Mouse (Mus musculus) ZHBTc4 (cell line): ENCODE results near the gene Adgrf1.
A peak's percentile ranks its signal among the peaks of the same experiment; 100 is the strongest.

Experiments used
- DNase-seq: peaks from one replicate; pipeline ENCODE4 v3.0.0-alpha.2; 2011; ENCODE audit warnings: low read depth, low spot score

Adgrf1 gene

GRCm38 (mm10) chr17:43270161-43270560, at the start of gene Adgrf1:
TSS of gene Adgrf1 (plus strand) at chr17:43270329.
- DNase-seq = no peak

GRCm38 (mm10) chr17:43226101-43226500, 44.0 kb upstream of the Adgrf1 start:
- no peak for DNase-seq

GRCm38 (mm10) chr17:43229621-43230513, 40.3 kb upstream of the Adgrf1 start:
- peak; percentile 82 for DNase-seq

- DNase-seq = no peak
Observed at GRCm38 (mm10) chr17:43230821-43231220, 39.3 kb upstream of the Adgrf1 start.

GRCm38 (mm10) chr17:43232769-43233168, 37.4 kb upstream of the Adgrf1 start:
- no peak for DNase-seq

- no peak for DNase-seq
Observed at GRCm38 (mm10) chr17:43236656-43237250, 33.4 kb upstream of the Adgrf1 start.

- DNase-seq = peak; percentile 39
Observed at GRCm38 (mm10) chr17:43239035-43239434, 31.1 kb upstream of the Adgrf1 start.

GRCm38 (mm10) chr17:43241134-43241533, 29.0 kb upstream of the Adgrf1 start:
- DNase-seq = no peak

GRCm38 (mm10) chr17:43242609-43243008, 27.5 kb upstream of the Adgrf1 start:
- DNase-seq = no peak

GRCm38 (mm10) chr17:43245364-43245763, 24.8 kb upstream of the Adgrf1 start:
- no peak for DNase-seq

- DNase-seq = no peak
Observed at GRCm38 (mm10) chr17:43247245-43247644, 22.9 kb upstream of the Adgrf1 start.

GRCm38 (mm10) chr17:43249645-43250044, 20.5 kb upstream of the Adgrf1 start:
- DNase-seq = peak; percentile 48

- DNase-seq = no peak
Observed at GRCm38 (mm10) chr17:43251249-43252125, 18.6 kb upstream of the Adgrf1 start.

GRCm38 (mm10) chr17:43252846-43253245, 17.3 kb upstream of the Adgrf1 start:
- no peak for DNase-seq

GRCm38 (mm10) chr17:43254261-43254660, 15.9 kb upstream of the Adgrf1 start:
- no peak for DNase-seq

- DNase-seq = peak; percentile 30
Observed at GRCm38 (mm10) chr17:43256536-43257135, 13.5 kb upstream of the Adgrf1 start.

- DNase-seq = no peak
Observed at GRCm38 (mm10) chr17:43257699-43258098, 12.4 kb upstream of the Adgrf1 start.

GRCm38 (mm10) chr17:43261937-43262336, 8.2 kb upstream of the Adgrf1 start:
- no peak for DNase-seq

- DNase-seq = no peak
Observed at GRCm38 (mm10) chr17:43264739-43265138, 5.4 kb upstream of the Adgrf1 start.

- peak; percentile 92 for DNase-seq
Observed at GRCm38 (mm10) chr17:43265178-43265837, 4.8 kb upstream of the Adgrf1 start.

- DNase-seq = no peak
Observed at GRCm38 (mm10) chr17:43265944-43266343, 4.2 kb upstream of the Adgrf1 start.
